Mouse (Mus musculus) urinary bladder, postnatal 4 days (tissue): ENCODE data around the gene Olfr701.

ENCODE experiments used
- DNase-seq, 2 experiments: peaks; one replicate each; pipeline ENCODE4 v3.0.0; 2021 to 2022; ENCODE audit warnings: low spot score in 2 of 2

Gene Olfr701

DNA sequence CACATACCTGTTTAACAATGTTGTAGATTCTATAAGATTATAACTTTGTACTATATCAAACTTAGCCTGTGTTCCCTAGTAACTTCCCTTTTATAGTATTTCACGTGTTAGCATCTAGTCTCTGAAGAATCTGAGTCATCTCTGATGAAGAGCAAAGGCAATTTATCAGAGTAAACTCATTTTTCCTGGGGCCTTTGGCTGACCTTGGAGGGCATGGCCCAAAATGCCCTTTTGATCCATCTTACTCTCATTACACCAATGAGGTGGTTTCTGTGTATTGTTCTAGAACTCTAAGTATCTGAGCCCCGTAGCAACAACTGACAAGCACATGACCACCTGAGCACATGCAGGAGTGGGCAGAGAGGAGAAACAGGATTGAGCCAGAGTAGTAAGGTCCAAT is at the start of gene Olfr701:
TSS of gene Olfr701 (plus strand) at position 301 of the 400 bp plus-strand sequence.
- DNase-seq = no peak

DNA sequence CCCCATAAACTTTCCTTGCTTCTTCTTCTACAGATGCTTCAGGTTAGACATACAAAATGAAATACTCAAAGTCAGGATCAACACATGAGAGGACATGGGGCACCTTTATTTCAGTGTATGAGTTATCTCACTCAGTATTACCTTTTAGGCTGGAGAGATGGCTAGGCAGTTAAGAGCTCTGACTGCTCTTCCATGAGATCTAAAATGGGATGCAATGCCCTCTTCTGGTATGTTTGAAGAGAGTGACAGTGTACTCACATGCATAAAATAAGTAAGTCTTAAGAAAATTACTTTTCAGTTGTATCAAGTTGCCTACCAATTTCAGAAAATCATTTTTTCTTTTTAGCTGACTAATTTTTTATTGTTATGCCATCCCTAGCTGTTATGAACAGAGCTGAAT is 25.6 kb upstream of the Olfr701 start:
- no peak for DNase-seq

DNA sequence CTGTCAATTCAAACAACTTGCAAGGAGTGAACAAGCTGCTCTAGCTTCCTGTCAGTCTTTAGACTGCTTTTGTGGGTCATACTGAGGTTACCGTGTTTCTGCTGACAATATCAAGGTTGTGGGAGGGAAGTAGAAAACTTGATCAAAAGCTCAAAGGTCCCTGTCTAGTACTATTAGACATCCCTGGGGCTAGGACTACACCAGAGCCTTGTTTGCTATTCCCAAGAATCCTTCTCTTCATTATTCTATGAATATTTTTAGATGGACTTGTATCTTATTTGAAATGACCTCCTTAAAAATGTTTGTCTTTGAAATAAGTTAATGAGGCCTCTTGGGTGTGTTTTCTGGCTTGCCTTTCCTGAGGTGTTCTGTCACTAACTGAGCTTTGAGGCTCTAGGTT is 20.8 kb upstream of the Olfr701 start, which contains the start of gene Olfr699:
TSS of gene Olfr699 (minus strand) at position 101 of the 400 bp plus-strand sequence.
- no peak for DNase-seq

DNA sequence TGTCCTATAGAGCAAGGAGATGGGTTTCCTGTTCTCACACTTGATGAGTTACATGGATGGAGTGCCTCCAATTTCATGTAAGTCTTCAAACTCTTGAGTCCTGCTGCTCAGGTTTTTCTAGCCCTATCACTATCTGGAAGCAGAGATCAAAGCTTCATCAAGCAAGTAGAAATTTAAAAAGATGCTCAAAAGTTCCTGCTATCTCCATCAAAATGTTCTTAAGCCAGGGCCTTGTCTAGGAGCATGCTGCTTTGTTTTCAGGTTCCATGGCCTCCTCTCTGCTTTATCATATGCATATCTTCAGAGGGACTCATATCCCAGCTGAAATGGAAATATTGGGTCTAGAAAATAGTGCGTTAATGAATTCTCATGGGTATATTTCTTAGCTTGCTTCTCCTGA is 5.2 kb upstream of the Olfr701 start, which contains the start of gene Olfr700:
TSS of gene Olfr700 (minus strand) at position 101 of the 400 bp plus-strand sequence.
- no peak for DNase-seq

DNA sequence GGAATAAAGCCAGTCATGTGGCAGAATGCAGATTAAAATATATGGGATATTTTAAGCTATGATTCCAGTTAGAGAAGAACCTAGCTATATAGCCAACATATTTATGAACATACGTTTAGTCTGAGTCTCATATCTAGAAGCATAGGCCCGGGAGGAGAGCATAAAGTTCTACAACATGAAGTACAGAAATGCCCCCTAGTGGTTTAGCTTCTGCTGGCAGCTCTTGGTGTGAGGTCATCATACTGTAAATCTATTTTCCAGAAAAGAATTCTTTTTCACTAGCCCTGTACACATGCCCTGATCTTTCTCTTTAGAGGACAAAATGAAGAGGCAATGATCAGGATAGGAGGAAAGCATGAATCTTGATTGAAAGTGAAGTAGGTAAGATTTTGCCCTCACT is 1.8 kb downstream of the Olfr701 start:
- no peak for DNase-seq

DNA sequence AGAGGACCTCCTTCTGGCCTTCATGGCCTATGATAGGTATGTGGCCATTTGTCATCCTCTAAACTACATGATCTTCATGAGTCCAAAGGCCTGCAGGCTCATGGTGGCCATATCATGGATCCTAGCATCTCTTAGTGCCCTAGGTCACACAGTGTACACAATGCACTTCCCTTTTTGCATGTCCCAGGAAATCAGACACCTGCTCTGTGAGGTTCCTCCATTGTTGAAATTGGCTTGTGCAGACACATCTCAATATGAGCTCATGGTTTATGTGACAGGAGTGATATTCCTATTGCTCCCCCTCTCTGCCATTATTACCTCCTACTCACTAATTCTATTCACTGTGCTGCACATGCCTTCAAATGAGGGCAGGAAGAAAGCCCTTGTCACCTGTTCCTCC is 4.5 kb downstream of the Olfr701 start:
- no peak for DNase-seq

DNA sequence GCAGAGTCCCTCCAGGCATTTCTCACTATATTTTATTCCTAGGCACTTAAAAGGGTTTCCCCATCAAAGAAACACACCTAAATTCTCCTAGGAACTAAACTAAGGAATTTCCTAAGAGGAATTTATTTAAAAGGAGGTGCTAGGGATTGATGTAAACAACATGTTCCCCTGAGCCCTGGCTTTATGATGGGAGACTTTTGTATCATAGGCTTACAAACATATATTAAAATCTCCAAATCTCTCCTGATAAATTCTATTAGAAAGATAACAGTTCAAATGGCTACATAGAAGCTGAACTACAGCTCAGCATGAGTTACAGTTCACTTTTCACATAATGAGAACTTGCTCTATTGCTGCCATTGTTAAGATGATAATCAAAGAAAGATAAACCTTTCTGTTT is 19.9 kb downstream of the Olfr701 start, which contains the start of gene Olfr702:
TSS of gene Olfr702 (minus strand) at position 101 of the 400 bp plus-strand sequence.
- DNase-seq = no peak

DNA sequence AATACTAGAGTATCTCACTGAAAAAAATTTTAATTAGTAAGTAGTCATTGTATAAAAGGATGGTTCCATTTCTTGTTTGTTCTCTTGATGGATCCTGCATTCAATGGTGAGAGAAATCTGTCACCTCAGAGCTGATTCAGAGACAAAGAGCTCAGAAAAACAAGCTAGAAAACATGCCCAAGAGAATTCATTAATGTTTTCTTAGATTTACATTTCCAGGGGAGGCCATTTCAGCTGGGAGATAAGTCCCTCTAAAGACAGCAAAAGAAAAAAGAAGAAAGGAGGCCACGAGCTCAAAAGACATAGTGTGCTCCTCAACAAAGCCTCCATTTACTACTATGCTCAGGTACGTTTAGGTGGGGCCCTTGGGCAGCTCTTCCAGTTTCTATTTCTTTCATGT is 29.1 kb downstream of the Olfr701 start, which contains the start of gene Olfr703:
TSS of gene Olfr703 (plus strand) at position 301 of the 400 bp plus-strand sequence.
- no peak for DNase-seq

DNA sequence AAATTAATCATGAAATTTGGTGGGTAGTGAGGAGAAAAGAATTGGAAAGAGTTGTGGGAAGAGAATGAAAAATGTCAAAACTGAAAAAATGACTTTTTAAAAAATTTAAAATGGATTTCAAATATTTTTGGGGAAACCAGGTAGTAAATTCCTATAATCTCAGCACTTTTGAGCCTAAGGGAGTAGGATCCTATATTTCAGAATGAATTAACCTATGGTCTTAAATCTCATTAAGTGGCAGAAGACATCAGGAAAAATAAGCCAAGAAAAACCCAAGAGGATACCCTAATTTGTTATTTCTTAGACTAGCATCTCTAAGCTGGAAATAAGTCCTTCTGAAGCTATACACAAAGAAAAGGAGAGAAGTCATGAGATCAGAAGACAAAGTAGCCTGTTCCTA is 49.0 kb downstream of the Olfr701 start, which contains the start of gene Olfr704:
TSS of gene Olfr704 (plus strand) at position 301 of the 400 bp plus-strand sequence.
- no peak for DNase-seq
